Mouse (Mus musculus): ENCODE results near the gene Gm2897.
"Not testable (repeated sequence)": the region's sequence is repeated elsewhere in the genome, so short reads cannot be mapped to it uniquely, and the experiment has no call there.

DNA sequence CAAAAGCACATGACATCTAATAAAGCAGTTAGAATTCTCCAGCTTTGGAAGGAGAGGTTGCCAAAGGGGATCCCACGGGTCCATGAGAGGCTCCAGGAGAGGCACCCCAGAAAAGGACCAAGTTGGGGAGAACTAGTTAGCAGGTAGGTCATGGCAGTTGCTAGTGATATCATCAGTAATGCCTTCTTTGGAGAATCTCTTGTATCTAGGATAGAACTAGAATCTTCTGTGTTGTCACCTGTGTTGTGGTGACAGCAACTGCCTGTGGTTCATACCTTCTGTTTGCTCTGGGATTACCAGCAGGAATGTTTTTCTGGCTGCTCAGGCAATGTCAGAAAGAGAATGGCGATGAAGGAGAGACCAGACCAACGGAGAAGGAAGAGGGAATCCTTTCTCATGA lies 19.4 kb upstream of the Gm2897 start, which contains the start of gene Gm2888:
- TF ChIP-seq CTCF, POLR2A (IDR thresholded peaks at IDR 0.05; ENCODE audit: insufficient read depth, low read depth, low read length): not testable (repeated sequence)
